Mouse (Mus musculus) heart, postnatal 0 days (tissue): Measurements from ENCODE around the gene Smim6. TPM values are rescaled to one million over a fixed set of nuclear protein-coding genes. Genes with fewer than 3 reads are reported as not detected.
A peak's percentile ranks its signal among the peaks of the same experiment; 100 is the strongest.

ENCODE experiments used
- ATAC-seq: fragments of 200-750 bp; cut with Nextera tagmentation; 2 replicates; pipeline ENCODE4 v1.8.0; 2017; ENCODE audit warnings: low read depth, moderate number of reproducible peaks, moderate library complexity; ENCODE audit not compliant: insufficient read depth
- DNase-seq: peaks from one replicate; pipeline ENCODE4 v3.0.0-alpha.2; 2016; ENCODE audit warnings: low spot score
- H3K27ac ChIP-seq: fragments of 300-500 bp; sonication (generic); 2 replicates; pipeline ENCODE4 v1.5.1; 2014; ENCODE audit warnings: low read depth, mild to moderate bottlenecking
- H3K27me3 ChIP-seq: fragments of 300-500 bp; sonication (generic); 2 replicates; pipeline ENCODE4 v1.6.1; 2014; ENCODE audit warnings: low read length, mixed read lengths; ENCODE audit not compliant: control insufficient read depth, insufficient read depth
- H3K36me3 ChIP-seq: fragments of 300-500 bp; sonication (generic); replicated peaks from 2 replicates; pipeline ENCODE4 v1.6.1; 2014; ENCODE audit warnings: low read length, mixed read lengths; ENCODE audit not compliant: control insufficient read depth, insufficient read depth
- H3K4me1 ChIP-seq: fragments of 300-500 bp; sonication (generic); 2 replicates; pipeline ENCODE4 v1.6.1; 2014; ENCODE audit warnings: antibody characterized with exemption; ENCODE audit not compliant: control insufficient read depth, insufficient read depth
- H3K4me2 ChIP-seq: fragments of 300-500 bp; sonication (generic); 2 replicates; pipeline ENCODE4 v1.6.1; 2014; ENCODE audit warnings: low read depth, mild to moderate bottlenecking, low read length, moderate library complexity
- H3K4me3 ChIP-seq: fragments of 300-500 bp; sonication (generic); 2 replicates; pipeline ENCODE4 v1.5.1; 2014; ENCODE audit warnings: low read depth, low read length
- H3K9ac ChIP-seq: fragments of 300-500 bp; sonication (generic); replicated peaks from 2 replicates; pipeline ENCODE4 v1.6.1; 2014; ENCODE audit warnings: low read depth, low read length, mixed read lengths
- H3K9me3 ChIP-seq: fragments of 300-500 bp; sonication (generic); replicated peaks from 2 replicates; pipeline ENCODE4 v1.6.1; 2016; ENCODE audit warnings: low read length; ENCODE audit not compliant: control insufficient read depth
- CTCF ChIP-seq: IDR thresholded peaks from 2 replicates; pipeline ENCODE4 v1.5.1; 2016; ENCODE audit warnings: antibody characterized with exemption, control low read depth, low read depth
- EP300 ChIP-seq: IDR thresholded peaks from 2 replicates; pipeline ENCODE4 v1.6.1; 2016; ENCODE audit warnings: antibody characterized with exemption, low read depth
- WGBS: fragments of 180-500 bp; shearing (Covaris S2); extraction: QIAGEN DNeasy Blood & Tissue Kit; methylation state at CpG from one replicate; pipeline ENCODE4 v1.1.7; 2014; 5-methylcytosine and 5-hydroxymethylcytosine counted together
- polyA plus RNA-seq: library from polyadenylated mRNA; unstranded; fragments of >200 nt; fragmentation: Nextera tagmentation; extraction: Ambion mirVana; gene quantifications from 2 replicates; pipeline ENCODE4 v1.2.1, GENCODE M21; 2015
- total RNA-seq: library from RNA; depleted of rRNA; stranded (reverse); fragments of >200 nt; gene quantifications from 2 replicates; pipeline ENCODE4 v1.2.3, GENCODE M21; 2014; ENCODE audit warnings: low replicate concordance

The Smim6 gene
- total and polyA plus RNA-seq, 2 experiments from 2014 or later: 0.98 TPM; not detected in 1

- Histone ChIP-seq H3K36me3 (peaks cover 32% of the 10 kb centered on the region), H3K27ac (no peak overlapping the region), H3K27me3 (no peaks in the 10 kb centered on the region), H3K4me2 (no peak overlapping the region), H3K9ac (no peak overlapping the region), H3K4me1 (no peaks in the 10 kb centered on the region), H3K9me3 (no peaks in the 10 kb centered on the region), H3K4me3 (no peak overlapping the region)
- WGBS: 86% methylated on average over 5 of the region's 5 CpGs
- TF ChIP-seq CTCF (no peak), EP300 (no peak)
- no peak for DNase-seq
- ATAC-seq: no peak
Measured at GRCm38 (mm10) chr11:115918637-115919036, 6.8 kb downstream of the Smim6 start.

GRCm38 (mm10) chr11:115919073-115919472, 7.3 kb downstream of the Smim6 start:
- no peaks in the 10 kb centered on the region for H3K9me3 ChIP-seq
- H3K4me2 ChIP-seq: no peak overlapping the region
- H3K27ac ChIP-seq: no peak overlapping the region
- H3K27me3 ChIP-seq: no peaks in the 10 kb centered on the region
- ATAC-seq (no peak), DNase-seq (no peak)
- peaks cover 33% of the 10 kb centered on the region for H3K36me3 ChIP-seq
- TF ChIP-seq CTCF (no peak), EP300 (no peak)
- 83% methylated on average over 5 of the region's 5 CpGs for WGBS
- no peak overlapping the region for H3K9ac ChIP-seq
- H3K4me1 ChIP-seq: no peaks in the 10 kb centered on the region
- no peak overlapping the region for H3K4me3 ChIP-seq

GRCm38 (mm10) chr11:115920110-115920818, 8.4 kb downstream of the Smim6 start:
- H3K4me1 ChIP-seq: no peaks in the 10 kb centered on the region

GRCm38 (mm10) chr11:115921986-115922385, 10.2 kb downstream of the Smim6 start:
- Histone ChIP-seq H3K27me3 (no peaks in the 10 kb centered on the region), H3K9me3 (no peaks in the 10 kb centered on the region), H3K4me2 (no peak overlapping the region), H3K4me1 (no peaks in the 10 kb centered on the region), H3K9ac (no peak overlapping the region), H3K4me3 (no peak overlapping the region), H3K27ac (no peak overlapping the region), H3K36me3 (peaks cover 28% of the 10 kb centered on the region)
- DNase-seq: no peak
- ATAC-seq: no peak
- WGBS: 100% methylated on average over 1 of the region's 1 CpGs
- no peak for TF ChIP-seq CTCF

More at GRCm38 (mm10) chr11:115920110-115920818, 8.4 kb downstream of the Smim6 start:
- no peak overlapping the region for H3K9ac ChIP-seq
- TF ChIP-seq EP300 (no peak), CTCF (peak; percentile 69)
- no peaks in the 10 kb centered on the region for H3K9me3 ChIP-seq
- peak; percentile 45 for DNase-seq
- 34% methylated on average over 6 of the region's 6 CpGs for WGBS
- no peak overlapping the region for H3K27ac ChIP-seq
- no peak overlapping the region for H3K4me3 ChIP-seq
- no peak for ATAC-seq
- H3K4me2 ChIP-seq: no peak overlapping the region
- H3K36me3 ChIP-seq: peaks cover 34% of the 10 kb centered on the region
- H3K27me3 ChIP-seq: no peaks in the 10 kb centered on the region

GRCm38 (mm10) chr11:115929031-115929430, 17.2 kb downstream of the Smim6 start:
- H3K27ac ChIP-seq: no peak overlapping the region
- no peak for ATAC-seq
- TF ChIP-seq EP300: no peak
- no peak for TF ChIP-seq CTCF
- peaks cover 15% of the 10 kb centered on the region for H3K36me3 ChIP-seq
- DNase-seq: no peak
- H3K9ac ChIP-seq: no peak overlapping the region
- H3K4me2 ChIP-seq: no peak overlapping the region
- H3K27me3 ChIP-seq: no peaks in the 10 kb centered on the region
- H3K9me3 ChIP-seq: no peaks in the 10 kb centered on the region
- peaks cover 10% of the 10 kb centered on the region for H3K4me1 ChIP-seq
- WGBS: 83% methylated on average over 8 of the region's 8 CpGs
- no peak overlapping the region for H3K4me3 ChIP-seq

- Histone ChIP-seq H3K9ac (no peak overlapping the region), H3K9me3 (no peaks in the 10 kb centered on the region), H3K27me3 (no peaks in the 10 kb centered on the region), H3K4me3 (no peak overlapping the region), H3K27ac (no peak overlapping the region), H3K36me3 (peaks cover 15% of the 10 kb centered on the region), H3K4me1 (peaks cover 17% of the 10 kb centered on the region), H3K4me2 (no peak overlapping the region)
- ATAC-seq (no peak), DNase-seq (no peak)
- WGBS: 63% methylated on average over 3 of the region's 3 CpGs
- TF ChIP-seq EP300: no peak
- no peak for TF ChIP-seq CTCF
Measured at GRCm38 (mm10) chr11:115929818-115930217, 18.0 kb downstream of the Smim6 start.
